9 mouse cellular contexts compared by ENCODE assay signal in genomic region chr15:101077001-101077812, GRCm38 (mm10). TPM values are rescaled to one million over a fixed set of nuclear protein-coding genes. Genes with fewer than 3 reads are reported as not detected.
DNase-seq lines count a peak whose midpoint lies in the region; ATAC-seq lines count a peak whose summit lies in the region.
"Had no signal": no experiment of that assay in that cellular context is flagged by ENCODE, and none has a peak within 500 bp of the region (broad histone marks: within the 10 kb centered on the region; RNA-seq: fewer than 3 reads in every experiment).

No protein-coding gene starts in this region.

- H3K4me3 ChIP-seq in heart, embryonic 12.5 days: peak overlapping the region; percentile 94
- H3K4me3 ChIP-seq in embryonic facial prominence, embryonic 11.5 days (ENCODE audit: low read depth, low read length): peak overlapping the region; percentile 98
- peak overlapping the region; percentile 77 for H3K4me3 ChIP-seq in intestine, embryonic 16.5 days (ENCODE audit: low read length)
- H3K4me3 ChIP-seq in midbrain, embryonic 11.5 days (ENCODE audit: low read depth, low read length): peak overlapping the region; percentile 95

- H3K4me1 ChIP-seq in heart, embryonic 12.5 days (replicated peaks): peaks cover 42% of the 10 kb centered on the region
- peaks cover 26% of the 10 kb centered on the region for H3K4me1 ChIP-seq in embryonic facial prominence, embryonic 11.5 days (ENCODE audit: control insufficient read depth, insufficient read depth, low read length)
- H3K4me1 ChIP-seq in intestine, embryonic 16.5 days (ENCODE audit: control insufficient read depth, insufficient read depth, low read length): peaks cover 31% of the 10 kb centered on the region
- peaks cover 47% of the 10 kb centered on the region for H3K4me1 ChIP-seq in midbrain, embryonic 11.5 days (ENCODE audit: control insufficient read depth, insufficient read depth, low read length)

- peak overlapping the region; percentile 86 for H3K9ac ChIP-seq in heart, embryonic 12.5 days
- H3K9ac ChIP-seq in embryonic facial prominence, embryonic 11.5 days (replicated peaks; ENCODE audit: low read length): peak overlapping the region; percentile 93
- H3K9ac ChIP-seq in intestine, embryonic 16.5 days (ENCODE audit: low read depth, low read length): peak overlapping the region; percentile 88
- H3K9ac ChIP-seq in midbrain, embryonic 11.5 days (ENCODE audit: low read length): peak overlapping the region; percentile 97

- H3K4me2 ChIP-seq in heart, embryonic 12.5 days: peak overlapping the region; percentile 95
- H3K4me2 ChIP-seq in embryonic facial prominence, embryonic 11.5 days (ENCODE audit: low read depth, low read length): peak overlapping the region; percentile 81
- H3K4me2 ChIP-seq in intestine, embryonic 16.5 days (ENCODE audit: low read depth, low read length): peak overlapping the region; percentile 86
- H3K4me2 ChIP-seq in midbrain, embryonic 11.5 days: peak overlapping the region; percentile 81

- no peaks in the 10 kb centered on the region for H3K36me3 ChIP-seq in heart, embryonic 12.5 days
- H3K36me3 ChIP-seq in embryonic facial prominence, embryonic 11.5 days (replicated peaks; ENCODE audit: control insufficient read depth, insufficient read depth, low read depth, low read length): no peaks in the 10 kb centered on the region
- H3K36me3 ChIP-seq in intestine, embryonic 16.5 days (ENCODE audit: control insufficient read depth, insufficient read depth, low read length): no peaks in the 10 kb centered on the region
- no peaks in the 10 kb centered on the region for H3K36me3 ChIP-seq in midbrain, embryonic 11.5 days (ENCODE audit: control insufficient read depth, insufficient read depth, low read length)

- H3K27me3 ChIP-seq in heart, embryonic 12.5 days (replicated peaks): peaks cover 10% of the 10 kb centered on the region; the same call in 1 of the 2 replicates
- no peaks in the 10 kb centered on the region for H3K27me3 ChIP-seq in embryonic facial prominence, embryonic 11.5 days (ENCODE audit: control insufficient read depth, insufficient read depth, low read length)
- no peaks in the 10 kb centered on the region for H3K27me3 ChIP-seq in intestine, embryonic 16.5 days (replicated peaks; ENCODE audit: control insufficient read depth, insufficient read depth, low read length)
- H3K27me3 ChIP-seq in midbrain, embryonic 11.5 days (ENCODE audit: control insufficient read depth, insufficient read depth, low read length): no peaks in the 10 kb centered on the region

- 1% methylated on average over 34 of the region's 34 CpGs for WGBS in heart, embryonic 12.5 days
- WGBS in embryonic facial prominence, embryonic 11.5 days: under 1% methylated on average over 34 of the region's 34 CpGs
- WGBS in intestine, embryonic 16.5 days: 10% methylated on average over 34 of the region's 34 CpGs
- under 1% methylated on average over 34 of the region's 34 CpGs for WGBS in midbrain, embryonic 11.5 days

- ATAC-seq in heart, embryonic 12.5 days (ENCODE audit: insufficient number of reproducible peaks, low FRiP score): no peak
- ATAC-seq in embryonic facial prominence, embryonic 11.5 days (replicated peaks; ENCODE audit: insufficient number of reproducible peaks, low FRiP score, low TSS enrichment, low read depth): peak; percentile 0; the same call in 1 of the 2 replicates
- ATAC-seq in intestine, embryonic 16.5 days: no peak
- ATAC-seq in midbrain, embryonic 11.5 days (ENCODE audit: low FRiP score): peak; percentile 60
- no peak for ATAC-seq in activated CD4-positive, CD25-positive, alpha-beta regulatory T cell, adult 4 months

- no peaks in the 10 kb centered on the region for H3K9me3 ChIP-seq in heart, embryonic 12.5 days (replicated peaks)
- H3K9me3 ChIP-seq in embryonic facial prominence, embryonic 11.5 days (replicated peaks; ENCODE audit: control insufficient read depth, low read length): no peaks in the 10 kb centered on the region
- no peaks in the 10 kb centered on the region for H3K9me3 ChIP-seq in intestine, embryonic 16.5 days (ENCODE audit: control insufficient read depth, low read length)
- H3K9me3 ChIP-seq in midbrain, embryonic 11.5 days (ENCODE audit: control insufficient read depth, low read length): no peaks in the 10 kb centered on the region

- DNase-seq in heart, adult 9 months (ENCODE audit: low spot score in 2 of 2): no peak
- peak; percentile 64 for DNase-seq in embryonic facial prominence, embryonic 11.5 days (ENCODE audit: low spot score)
- peak; percentile 97 for DNase-seq in midbrain, embryonic 11.5 days (ENCODE audit: low spot score, missing footprints)
- DNase-seq in gastrocnemius, postnatal 25 days: no peak
- DNase-seq in right cerebral cortex, adult 18-20 months: no peak

- H3K27ac ChIP-seq in heart, embryonic 12.5 days (ENCODE audit: poor library complexity, severe bottlenecking): peak overlapping the region; percentile 81; the same call in 1 of the 2 replicates
- peak overlapping the region; percentile 94 for H3K27ac ChIP-seq in embryonic facial prominence, embryonic 11.5 days (replicated peaks; ENCODE audit: low read depth, low read length)
- H3K27ac ChIP-seq in intestine, embryonic 16.5 days (ENCODE audit: low read length): peak overlapping the region; percentile 86
- peak overlapping the region; percentile 97 for H3K27ac ChIP-seq in midbrain, embryonic 11.5 days (ENCODE audit: low read depth, low read length)

RNA-seq across cellular contexts. Expression of gene Fignl2, which starts 1.2 kb away (rescaled TPM):
- polyA plus RNA-seq in heart, embryonic 12.5 days (2016; fragmentation: Nextera tagmentation; extraction: Ambion mirVana): 0.10 and 0.15 TPM in 2 replicates
- 0.72 and 0.81 TPM in 2 replicates for polyA plus RNA-seq in embryonic facial prominence, embryonic 11.5 days (2014; fragmentation: Nextera tagmentation; extraction: Ambion mirVana)
- polyA plus RNA-seq in intestine, embryonic 16.5 days (2015; fragmentation: Nextera tagmentation; extraction: Ambion mirVana): 0.12 TPM in 2 replicates
- polyA plus RNA-seq in midbrain, embryonic 11.5 days (2014; fragmentation: Nextera tagmentation; extraction: Ambion mirVana): 1.0 and 1.4 TPM in 2 replicates
- polyA plus RNA-seq in activated CD4-positive, CD25-positive, alpha-beta regulatory T cell, adult 4 months (2017; shearing (Covaris generic)): not detected
- total RNA-seq in gastrocnemius, postnatal 25 days (2021): 1 to 10 TPM in 1 of 2 experiments, under 1 TPM in 1; 0.59 to 1.1 TPM

RNA-seq across cellular contexts. Expression of gene Gm47841, which starts 30.0 kb away (rescaled TPM):
- polyA plus RNA-seq in heart, embryonic 12.5 days (2016; fragmentation: Nextera tagmentation; extraction: Ambion mirVana): not detected in 2 replicates
- polyA plus RNA-seq in embryonic facial prominence, embryonic 11.5 days (2014; fragmentation: Nextera tagmentation; extraction: Ambion mirVana): not detected in 2 replicates
- polyA plus RNA-seq in intestine, embryonic 16.5 days (2015; fragmentation: Nextera tagmentation; extraction: Ambion mirVana): not detected in 2 replicates
- not detected in 2 replicates for polyA plus RNA-seq in midbrain, embryonic 11.5 days (2014; fragmentation: Nextera tagmentation; extraction: Ambion mirVana)
- not detected for polyA plus RNA-seq in activated CD4-positive, CD25-positive, alpha-beta regulatory T cell, adult 4 months (2017; shearing (Covaris generic))
- not detected for total RNA-seq in gastrocnemius, postnatal 25 days (2021)
- polyA plus RNA-seq: large intestine, adult 2 months had no signal

RNA-seq across cellular contexts. Expression of gene Ankrd33, which starts 38.3 kb away (rescaled TPM):
- not detected in 2 replicates for polyA plus RNA-seq in heart, embryonic 12.5 days (2016; fragmentation: Nextera tagmentation; extraction: Ambion mirVana)
- not detected in 2 replicates for polyA plus RNA-seq in embryonic facial prominence, embryonic 11.5 days (2014; fragmentation: Nextera tagmentation; extraction: Ambion mirVana)
- polyA plus RNA-seq in intestine, embryonic 16.5 days (2015; fragmentation: Nextera tagmentation; extraction: Ambion mirVana): not detected in 2 replicates
- polyA plus RNA-seq in midbrain, embryonic 11.5 days (2014; fragmentation: Nextera tagmentation; extraction: Ambion mirVana): not detected in 2 replicates
- polyA plus RNA-seq in activated CD4-positive, CD25-positive, alpha-beta regulatory T cell, adult 4 months (2017; shearing (Covaris generic)): not detected
- not detected for total RNA-seq in gastrocnemius, postnatal 25 days (2021)
- polyA plus RNA-seq: large intestine, adult 2 months had no signal

RNA-seq across cellular contexts. Expression of gene Acvrl1, which starts 51.1 kb away (rescaled TPM):
- 3.1 and 3.6 TPM in 2 replicates for polyA plus RNA-seq in heart, embryonic 12.5 days (2016; fragmentation: Nextera tagmentation; extraction: Ambion mirVana)
- 3.8 and 4.6 TPM in 2 replicates for polyA plus RNA-seq in embryonic facial prominence, embryonic 11.5 days (2014; fragmentation: Nextera tagmentation; extraction: Ambion mirVana)
- polyA plus RNA-seq in intestine, embryonic 16.5 days (2015; fragmentation: Nextera tagmentation; extraction: Ambion mirVana): 31.2 and 31.9 TPM in 2 replicates
- polyA plus RNA-seq in midbrain, embryonic 11.5 days (2014; fragmentation: Nextera tagmentation; extraction: Ambion mirVana): 4.2 and 5.0 TPM in 2 replicates
- 1 to 10 TPM; 1.6 to 2.7 TPM for polyA plus RNA-seq in activated CD4-positive, CD25-positive, alpha-beta regulatory T cell, adult 4 months (2017; shearing (Covaris generic))
- 10 to 100 TPM; 10.7 to 13.0 TPM for total RNA-seq in gastrocnemius, postnatal 25 days (2021)

Comparison
In these comparisons a context has a peak if more than half of its experiments do, and no peak if none do; other contexts are left out.
1. ATAC-seq: peak in embryonic facial prominence, embryonic 11.5 days (single experiment) and midbrain, embryonic 11.5 days (single experiment); none in heart, embryonic 12.5 days (single experiment), intestine, embryonic 16.5 days (single experiment) and activated CD4-positive, CD25-positive, alpha-beta regulatory T cell, adult 4 months (single experiment).
2. DNase-seq: peak in embryonic facial prominence, embryonic 11.5 days (single experiment) and midbrain, embryonic 11.5 days (single experiment); none in heart, adult 9 months (0 of 2), gastrocnemius, postnatal 25 days (single experiment) and right cerebral cortex, adult 18-20 months (single experiment).
3. Peak in every context shown above with its lines, with median percentiles within 50 percentile points of each other: H3K27ac ChIP-seq, H3K4me2 ChIP-seq, H3K4me3 ChIP-seq and H3K9ac ChIP-seq.